Mouse (Mus musculus) cerebellum, adult 8-10 months (tissue): ENCODE measurements at regions not wholly inside any gene's neighbourhood (a gene's known extent, or its start where the extent isn't known, plus 50 kb on each side); places are given as distances from the start of the nearest gene placed in this dataset.

Source experiments
- DNase-seq: peaks from one replicate; pipeline ENCODE4 v3.0.0; 2022

DNA sequence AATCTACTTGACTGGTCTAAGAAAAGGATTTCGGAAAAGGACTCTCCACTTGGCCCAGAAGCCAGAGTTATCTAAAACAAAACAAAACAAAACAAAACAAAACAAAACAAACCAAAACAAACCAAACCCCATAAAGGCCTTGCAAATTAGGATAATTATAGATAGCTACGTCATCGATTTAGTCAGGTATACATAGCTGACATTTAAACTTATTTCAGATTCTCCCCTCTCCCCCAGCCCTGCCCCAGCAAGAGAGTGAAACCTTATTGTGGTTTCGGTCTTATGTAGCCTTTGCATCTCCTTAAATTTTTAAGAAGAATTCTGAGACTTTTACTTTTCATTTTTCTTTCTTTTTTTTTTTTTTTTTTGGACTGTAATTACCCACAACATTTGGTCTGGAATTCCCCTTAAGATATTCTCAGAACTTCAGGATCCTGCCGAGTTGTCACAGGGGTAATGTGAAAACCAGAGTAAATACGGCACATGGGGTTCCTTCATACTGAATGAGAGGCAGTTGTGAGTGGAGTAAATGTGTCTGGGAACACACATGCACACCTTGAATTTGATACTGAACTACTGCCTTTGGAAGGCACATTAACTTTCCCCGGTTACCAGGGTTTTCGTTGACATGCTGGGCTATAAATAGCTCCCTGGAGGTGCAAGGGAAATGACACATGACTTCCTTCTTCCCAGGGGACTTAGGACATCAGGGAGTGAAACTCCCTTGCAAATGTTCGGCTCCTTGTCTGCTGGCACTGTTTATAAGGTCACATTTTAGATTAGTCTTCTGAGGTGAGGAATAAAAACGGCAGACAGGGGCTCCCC, 94.8 kb upstream of the Rap1b start:
- no peak for DNase-seq

DNA sequence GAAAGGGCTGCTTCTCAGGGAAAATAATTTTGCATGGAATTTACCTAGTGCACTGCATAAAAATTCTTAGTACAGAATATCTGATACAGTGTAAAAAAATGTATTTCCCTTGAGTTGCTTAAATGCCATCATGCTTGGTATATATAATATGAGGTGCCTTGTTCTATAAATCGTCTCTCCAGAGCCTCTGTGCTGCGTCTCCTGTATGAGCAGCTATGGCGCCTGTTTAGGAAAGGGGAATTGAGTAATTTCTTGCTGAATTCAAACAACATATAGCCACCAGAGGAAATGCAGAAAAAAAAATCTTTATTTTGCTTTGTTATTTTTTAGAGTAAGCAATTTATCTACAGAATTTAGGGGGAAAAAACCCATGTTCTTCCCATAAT, 95.4 kb upstream of the Rap1b start:
- DNase-seq: no peak

DNA sequence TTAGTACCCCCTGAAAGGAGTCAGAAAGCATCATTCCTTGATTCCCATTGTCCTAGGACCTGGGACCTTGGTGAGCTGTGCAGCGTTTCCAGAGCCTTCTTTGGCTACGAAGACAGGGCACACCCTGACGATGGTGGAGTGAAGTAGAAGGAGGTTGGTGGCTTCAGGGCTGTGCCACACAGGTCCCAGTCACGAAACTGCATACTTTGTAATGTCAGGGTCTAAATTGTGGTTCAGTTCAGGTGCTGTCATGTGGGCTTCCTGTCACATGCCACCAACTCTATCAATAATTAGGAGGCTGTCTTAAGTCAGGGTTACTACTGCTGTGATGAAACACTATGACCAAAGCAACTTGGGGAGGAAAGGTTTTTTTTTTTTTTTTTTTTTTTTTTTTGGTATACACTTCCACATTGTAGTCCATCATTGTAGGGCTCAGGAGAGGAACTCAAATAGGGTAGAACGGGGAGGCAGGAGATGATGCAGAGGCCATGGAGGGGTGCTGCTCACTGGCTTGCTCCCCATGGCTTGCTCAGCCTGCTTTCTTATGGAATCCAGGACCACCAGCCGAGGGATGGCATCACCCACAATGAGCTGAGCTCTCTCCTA, 98.0 kb upstream of the Rap1b start:
- no peak for DNase-seq

GRCm38 (mm10) chr10:117947191-117947590, 101.4 kb upstream of the Rap1b start:
- no peak for DNase-seq

GRCm38 (mm10) chr10:117947911-117948310, 102.1 kb upstream of the Rap1b start:
- no peak for DNase-seq

DNA sequence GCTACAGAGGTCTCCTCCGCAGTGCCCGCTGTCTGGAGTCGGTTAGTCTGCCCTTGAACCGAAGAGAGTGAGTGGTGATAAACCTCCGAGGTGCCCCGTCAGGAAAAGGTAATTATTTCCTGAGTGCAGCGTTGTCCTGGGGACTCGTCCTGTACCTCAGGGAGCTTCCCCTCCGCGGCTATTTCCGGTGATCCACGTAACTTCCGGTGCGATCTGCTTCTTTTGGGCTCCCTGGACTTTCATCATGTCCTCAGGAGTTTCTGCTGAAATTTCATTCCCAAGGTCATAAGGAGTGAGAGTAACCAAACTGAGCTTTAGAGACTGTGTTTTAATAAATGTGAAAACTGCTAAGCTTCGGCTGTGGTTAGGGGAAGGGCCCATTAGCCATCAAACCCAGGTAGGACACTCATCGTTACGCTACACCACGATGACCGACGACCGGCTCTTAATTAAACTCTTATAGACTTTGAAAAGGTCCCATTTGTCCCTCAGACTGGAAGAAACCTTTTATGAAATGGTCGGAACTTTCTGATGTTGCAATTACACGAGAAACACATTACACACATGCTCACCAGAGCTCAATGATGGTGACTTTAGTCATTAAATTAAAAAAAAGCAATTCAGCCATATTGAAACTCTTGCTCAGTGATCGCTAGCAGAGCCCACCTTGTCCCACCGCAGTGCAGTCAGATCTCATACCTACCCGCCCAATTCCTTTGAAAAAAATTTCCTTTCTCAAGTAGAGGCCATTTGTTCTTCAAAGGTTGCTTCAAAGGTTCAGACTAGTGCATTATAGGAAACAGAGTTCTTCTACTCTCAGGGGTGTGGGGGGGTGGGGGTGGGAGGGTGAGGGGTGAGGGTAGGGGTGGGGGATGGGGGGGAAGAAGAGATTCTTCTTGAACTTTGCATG, 106.5 kb upstream of the Rap1b start:
- DNase-seq: no peak

GRCm38 (mm10) chr10:117953026-117953711, 107.3 kb upstream of the Rap1b start:
- DNase-seq: no peak

DNA sequence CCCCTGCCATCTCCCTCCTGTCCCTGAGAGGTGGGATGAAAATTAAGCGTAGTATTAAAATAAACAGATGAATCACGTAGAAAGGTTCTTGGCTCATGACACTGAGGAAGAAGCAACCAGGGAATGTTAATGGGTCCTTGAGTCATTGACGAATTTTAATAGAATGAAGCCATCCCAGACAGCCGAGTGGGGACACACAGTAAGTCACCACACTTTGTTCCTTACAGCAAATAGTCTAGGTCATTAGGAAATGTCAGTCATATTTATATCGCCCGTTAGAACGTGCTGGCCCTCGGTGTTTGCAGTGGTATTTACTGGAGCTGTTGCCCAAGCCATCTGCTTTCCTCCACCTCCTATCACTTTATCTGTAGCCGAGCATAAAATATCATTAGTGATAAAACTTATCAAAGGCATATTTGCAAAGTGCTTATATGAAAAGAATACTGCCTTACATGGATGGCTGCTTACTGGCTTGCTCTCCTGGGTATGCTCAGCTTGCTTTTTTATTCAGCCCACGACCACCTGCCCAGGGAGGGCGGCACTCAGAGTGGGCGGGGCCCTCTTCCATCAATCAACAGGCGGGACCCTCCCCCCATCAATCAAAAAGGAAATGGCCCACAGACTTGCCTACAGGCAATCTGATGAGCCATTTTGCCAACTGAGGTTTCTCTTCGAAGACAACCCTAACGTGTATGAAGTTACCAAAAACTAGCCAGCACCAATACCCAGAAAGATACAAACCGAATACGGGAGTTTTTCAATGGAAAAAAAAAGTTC, 110.5 kb upstream of the Rap1b start:
- no peak for DNase-seq

- no peak for DNase-seq
These were observed 128.9 kb upstream of the Rap1b start for GRCm38 (mm10) chr10:117974706-117975105.

DNA sequence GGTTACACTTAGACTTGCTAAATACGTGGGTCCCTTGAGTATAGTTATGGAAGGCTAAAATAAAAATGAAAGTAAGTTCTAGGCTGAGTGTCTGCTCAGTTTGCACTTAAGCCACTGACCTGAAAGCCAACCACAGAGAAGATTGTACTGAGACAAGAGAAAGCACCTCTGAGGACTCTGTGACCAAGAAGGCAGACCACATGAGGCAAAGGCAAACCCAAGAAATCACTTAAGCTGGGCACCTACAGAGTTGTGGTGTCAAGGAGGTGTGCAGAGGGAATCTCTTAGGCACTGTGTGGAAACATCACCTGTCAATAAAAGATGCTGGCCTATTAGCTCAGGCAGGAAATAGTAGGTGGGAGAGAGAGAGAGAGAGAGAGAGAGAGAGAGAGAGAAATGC, 129.6 kb upstream of the Rap1b start:
- DNase-seq: no peak

- no peak for DNase-seq
These were observed 133.3 kb upstream of the Rap1b start for GRCm38 (mm10) chr10:117979091-117979490.

DNA sequence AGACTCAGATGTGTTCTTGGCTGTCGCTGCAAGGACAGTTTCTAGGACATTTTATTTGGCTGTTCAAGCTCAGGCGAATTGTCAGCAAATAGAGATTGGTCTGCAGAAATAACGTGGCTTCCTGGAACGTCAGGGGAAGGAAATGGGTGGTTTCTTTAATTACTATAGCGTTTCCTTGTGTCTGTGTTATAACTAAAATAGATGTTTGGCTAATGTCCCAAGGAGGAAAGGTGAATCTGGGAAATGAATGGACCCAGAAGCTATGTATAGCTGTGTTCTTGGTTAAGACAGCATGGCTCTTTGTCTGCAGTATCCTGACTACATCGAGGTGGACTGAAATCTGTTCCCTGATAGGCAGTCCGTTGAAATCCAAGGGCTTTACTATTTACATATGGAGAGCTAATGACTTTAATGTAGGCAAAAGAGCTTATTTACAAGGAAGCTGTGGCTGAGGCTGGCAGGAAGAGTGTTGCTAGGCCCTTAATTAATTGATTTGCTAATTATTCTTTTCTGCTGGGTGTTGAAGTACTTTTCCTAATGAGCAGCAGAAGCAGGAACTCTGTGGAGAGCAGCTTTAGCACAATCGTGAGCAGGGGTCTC, 136.9 kb upstream of the Rap1b start:
- DNase-seq: no peak

GRCm38 (mm10) chr10:117983271-117983670, 137.4 kb upstream of the Rap1b start:
- no peak for DNase-seq

DNA sequence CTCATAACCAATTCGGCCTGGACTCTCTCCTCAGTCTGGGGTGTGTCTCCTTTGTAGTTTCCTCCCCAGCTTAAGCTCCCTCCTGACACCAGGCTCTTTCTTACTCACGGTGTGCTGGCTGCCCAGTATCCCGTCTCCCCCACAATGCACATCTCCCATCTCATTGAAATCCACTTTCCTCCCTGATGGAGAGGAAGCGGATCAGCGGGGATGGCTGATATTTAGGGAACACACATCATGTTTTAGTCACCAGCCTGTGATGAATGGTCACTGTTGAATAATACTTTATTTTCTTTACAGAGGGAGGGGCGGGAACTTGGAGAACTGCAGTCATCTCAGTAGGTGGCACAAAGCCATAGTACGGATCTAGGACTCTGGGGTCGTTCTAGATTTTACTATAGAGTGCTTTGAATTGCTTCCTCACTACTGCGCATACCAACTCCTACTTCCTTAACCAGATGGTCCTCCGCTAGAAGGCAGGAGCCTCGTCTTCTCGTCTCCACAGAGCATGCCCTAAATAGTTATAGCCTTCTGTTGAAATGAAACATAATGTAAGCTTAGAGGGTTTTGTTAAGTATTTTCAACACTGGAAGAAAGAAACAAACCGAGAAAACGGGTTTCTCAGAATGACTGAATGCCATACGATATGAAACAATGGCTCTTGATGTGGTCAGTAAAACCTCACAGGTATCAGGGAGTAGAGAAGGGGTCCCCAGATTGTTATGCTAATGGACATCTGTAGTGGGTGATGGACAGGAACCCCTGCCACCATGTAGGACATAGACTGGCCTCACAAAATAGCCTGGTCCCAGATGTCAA, 139.2 kb upstream of the Rap1b start:
- no peak for DNase-seq

DNA sequence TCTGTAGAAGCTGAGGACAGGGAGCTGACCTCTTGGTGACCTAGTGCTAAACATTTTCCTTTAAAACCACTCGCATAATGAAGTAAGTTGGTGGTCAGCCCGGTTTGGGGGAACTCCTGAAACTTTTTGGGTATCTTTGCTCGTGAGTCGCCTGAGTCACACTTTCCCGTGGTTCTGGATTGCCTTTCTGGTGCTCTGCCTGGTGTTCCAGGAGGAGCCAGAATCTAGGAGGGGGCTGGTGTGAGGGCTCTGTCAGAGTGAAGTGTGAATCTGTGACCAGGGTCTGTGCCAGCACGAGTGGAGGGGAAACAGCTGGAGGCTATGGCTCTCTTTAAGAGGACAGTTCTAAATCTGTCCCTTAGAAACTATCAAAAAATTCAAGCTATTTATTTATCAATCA, 141.8 kb upstream of the Rap1b start:
- no peak for DNase-seq

DNA sequence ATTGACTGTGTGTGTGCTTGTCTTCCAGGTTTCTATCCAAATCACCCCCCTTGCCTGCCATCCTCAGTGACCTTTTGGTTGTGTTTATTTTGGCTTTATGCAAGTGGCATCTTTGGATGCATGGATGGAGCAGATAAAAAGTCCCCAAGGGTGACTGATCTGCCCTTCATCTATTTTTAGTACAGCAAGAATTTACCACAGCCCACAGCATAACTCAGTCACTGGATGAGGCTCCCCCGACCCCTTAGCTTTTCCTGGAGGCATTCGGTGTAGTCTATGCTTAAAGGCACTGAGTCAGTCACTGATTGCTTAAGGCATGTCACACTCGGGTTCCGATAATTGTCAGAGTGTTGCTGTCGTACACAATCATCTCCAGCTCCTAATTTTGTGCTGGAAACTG, 142.2 kb upstream of the Rap1b start:
- DNase-seq: no peak

GRCm38 (mm10) chr10:117991176-117991575, 145.3 kb upstream of the Rap1b start:
- DNase-seq: no peak

DNA sequence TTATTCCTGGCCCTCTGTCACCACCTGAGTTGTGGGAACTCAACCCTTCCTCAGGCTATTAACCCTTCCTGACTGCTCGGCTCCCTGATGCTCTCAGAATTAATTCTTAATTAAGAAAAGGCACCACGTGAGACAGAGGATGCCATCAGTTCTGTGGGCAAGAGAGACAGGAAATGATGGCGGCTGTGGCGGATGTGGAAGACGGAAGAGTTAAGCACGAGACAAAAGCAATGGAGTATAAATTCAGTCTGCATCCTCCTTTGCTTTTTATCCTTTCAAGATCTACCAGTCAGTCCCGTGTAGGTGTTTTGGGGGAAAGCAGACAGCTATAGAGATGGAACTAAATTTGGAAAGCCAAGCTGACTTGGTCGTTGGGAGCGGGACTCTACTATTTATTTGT, 146.5 kb upstream of the Rap1b start:
- no peak for DNase-seq

DNA sequence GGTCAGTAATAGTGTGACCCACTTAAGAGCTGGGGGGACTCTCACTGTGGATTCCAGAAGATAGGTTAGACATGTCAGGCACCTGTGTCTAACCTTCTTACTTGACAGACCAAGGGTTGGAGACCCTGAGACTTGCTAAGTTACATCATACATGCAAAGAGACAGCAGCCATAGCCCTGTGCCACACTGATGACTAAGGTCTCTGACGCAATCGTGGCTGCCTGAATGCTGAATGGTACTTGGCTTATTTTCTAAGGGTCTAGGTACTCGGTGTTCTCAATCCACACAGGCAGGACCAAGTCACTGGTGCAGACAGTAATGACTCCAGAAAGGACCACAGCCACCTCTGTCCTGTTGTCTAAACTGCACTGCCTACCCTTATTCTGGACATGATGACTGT, 147.8 kb upstream of the Mdm1 start:
- no peak for DNase-seq

- DNase-seq: no peak
These were observed 146.8 kb upstream of the Mdm1 start for GRCm38 (mm10) chr10:117994768-117995167.

DNA sequence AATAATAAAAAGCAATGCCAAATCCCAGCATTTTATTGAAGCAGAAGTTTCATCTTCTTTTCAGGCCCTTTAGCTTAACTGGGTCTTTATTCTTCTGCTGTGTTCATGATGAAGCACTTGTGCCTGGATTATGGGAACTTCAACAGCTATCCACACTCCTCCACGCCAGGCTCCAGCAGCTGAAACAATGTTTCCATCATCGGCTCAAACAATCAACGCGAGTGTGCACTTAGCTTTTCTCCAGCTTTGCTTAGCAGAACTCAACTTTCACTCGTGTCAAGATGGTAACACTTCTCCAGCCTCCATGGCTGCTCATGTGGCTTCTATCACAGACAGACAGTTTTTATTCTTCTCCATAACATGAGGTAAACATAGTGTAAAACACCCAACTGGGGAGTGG, 143.8 kb upstream of the Mdm1 start:
- DNase-seq: no peak
